Mouse (Mus musculus) ovary, postnatal 10 days (tissue): ENCODE measurements around the gene Lmtk2.

Experiments used
- DNase-seq: peaks from one replicate; pipeline ENCODE4 v3.0.0; 2022; ENCODE audit warnings: low spot score

Gene Lmtk2

GRCm38 (mm10) chr5:144109201-144109600 lies 9.0 kb downstream of the Lmtk2 start:
- DNase-seq: no peak

DNA sequence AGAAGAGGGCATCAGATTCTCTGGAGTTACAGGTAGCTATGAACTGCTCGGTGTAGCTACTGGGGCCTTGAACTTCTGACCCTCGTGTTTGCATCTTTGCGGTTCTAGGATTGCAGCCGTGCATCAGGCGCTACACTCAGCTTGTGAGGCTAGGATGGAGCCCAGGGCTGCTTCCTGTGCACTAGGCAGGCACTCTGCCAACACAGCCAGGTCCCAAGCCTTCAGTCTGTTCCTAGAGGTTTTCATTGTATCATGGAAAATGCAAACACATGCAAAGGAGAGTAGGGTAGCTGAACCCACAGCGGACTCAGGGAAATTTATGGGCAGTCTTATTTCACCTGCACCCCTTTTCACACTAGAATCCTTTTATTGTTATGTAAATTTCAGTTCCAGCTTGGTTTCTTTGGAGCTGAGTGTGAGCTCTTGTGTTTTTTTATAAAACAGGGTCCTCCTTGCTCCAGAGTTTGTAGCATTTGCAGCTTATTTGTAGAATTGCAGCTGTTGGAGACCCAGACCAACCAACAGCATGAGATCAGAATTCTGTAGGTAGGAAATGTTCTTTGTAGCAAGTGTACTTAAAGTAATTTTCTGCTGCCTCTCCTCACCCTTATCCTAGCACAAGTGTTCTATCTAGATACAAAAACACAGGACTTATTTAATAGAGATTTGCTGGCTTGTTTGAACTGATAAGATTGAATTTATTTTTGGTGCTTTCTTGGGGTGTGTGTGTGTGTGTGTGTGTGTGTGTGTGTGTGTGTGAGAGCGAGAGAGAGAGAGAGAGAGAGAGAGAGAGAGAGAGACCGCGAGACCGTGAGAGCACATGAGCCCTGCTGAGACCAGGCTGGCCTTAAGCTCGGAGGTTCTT lies 12.6 kb downstream of the Lmtk2 start:
- DNase-seq: no peak

DNA sequence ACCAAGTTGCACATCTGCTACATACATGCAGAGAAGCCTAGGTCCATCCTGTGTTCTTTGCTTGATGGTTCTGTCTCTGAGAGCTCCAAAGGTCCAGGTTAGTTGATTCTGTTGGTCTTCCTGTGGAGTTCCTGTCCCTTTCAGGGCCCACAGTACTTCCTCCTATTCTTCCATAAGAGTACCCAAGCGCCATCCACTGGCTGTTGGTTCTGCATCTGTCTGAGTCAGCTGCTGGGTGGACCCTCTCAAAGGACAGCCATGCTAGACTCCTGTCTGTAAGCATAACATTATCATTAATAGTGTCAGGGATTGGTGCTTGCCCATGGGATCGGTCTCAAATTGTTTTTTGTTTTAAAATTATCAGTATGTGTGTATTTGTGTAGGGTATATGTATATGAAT lies 13.8 kb downstream of the Lmtk2 start:
- no peak for DNase-seq

DNA sequence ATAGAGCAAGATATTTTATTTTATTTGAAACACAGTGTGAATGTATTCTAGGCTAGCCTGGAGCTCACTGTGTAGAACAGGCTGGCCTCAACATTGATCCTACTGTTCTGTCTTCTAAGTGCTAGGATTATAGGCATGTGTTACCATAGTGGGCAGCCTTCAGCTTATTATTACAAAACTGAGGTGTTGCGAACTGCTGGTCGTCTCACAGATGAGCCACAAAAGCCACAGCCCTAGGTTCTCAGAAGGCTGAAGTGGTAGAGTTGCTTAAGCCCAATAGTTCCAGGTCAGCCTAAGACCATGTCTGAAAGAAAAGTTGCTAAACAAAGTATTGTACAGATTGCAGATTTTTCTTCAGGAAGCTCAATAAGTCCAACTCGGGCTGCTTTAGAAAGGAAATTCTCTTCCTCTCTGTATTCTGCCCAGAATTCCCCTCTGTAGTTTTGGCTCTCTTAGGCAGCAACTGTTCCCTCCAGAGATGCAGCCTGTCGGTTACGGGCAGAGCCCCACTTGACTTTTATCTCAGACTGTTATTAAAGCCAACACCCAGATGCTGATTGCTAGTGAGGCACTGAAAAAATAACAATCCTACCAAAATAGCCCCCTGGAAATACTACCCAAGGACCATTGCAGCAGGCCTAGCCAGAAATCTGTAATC lies 14.9 kb downstream of the Lmtk2 start:
- DNase-seq: no peak

DNA sequence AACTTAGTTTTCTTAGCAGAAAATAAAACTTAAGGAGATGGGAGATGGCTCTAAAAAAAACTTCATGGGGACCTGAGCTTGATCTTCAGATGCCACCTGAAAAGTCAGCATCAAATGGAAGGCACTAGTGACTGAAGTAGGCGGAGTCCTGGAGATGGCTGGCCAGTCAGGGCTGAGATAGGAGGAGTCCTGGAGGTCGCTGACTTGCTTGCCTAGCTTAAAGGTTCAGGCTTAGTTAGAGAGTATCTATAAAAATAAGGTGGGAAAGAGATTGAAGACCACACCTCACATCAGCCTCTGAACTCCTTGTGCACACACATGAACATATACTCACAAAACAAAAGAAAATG lies 15.4 kb downstream of the Lmtk2 start:
- DNase-seq: no peak

DNA sequence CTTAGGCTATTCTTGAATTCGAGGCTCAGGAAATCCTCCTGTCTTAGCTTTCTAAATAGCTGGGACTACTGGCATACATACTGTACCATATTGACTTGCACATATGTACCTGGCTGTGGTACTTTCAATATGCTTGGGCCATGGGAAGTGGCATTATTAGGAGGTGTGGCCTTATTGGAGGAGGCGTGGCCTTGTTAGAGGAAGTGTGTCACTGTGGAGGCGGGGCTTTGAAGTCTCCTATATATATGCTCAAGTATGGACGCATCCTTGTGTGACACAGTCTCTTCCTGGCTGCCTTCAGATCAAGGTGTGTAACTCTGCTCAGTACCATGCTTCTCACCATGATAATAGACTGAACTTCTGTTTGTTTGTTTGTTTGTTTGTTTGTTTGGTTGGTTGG lies 18.0 kb downstream of the Lmtk2 start:
- no peak for DNase-seq

- no peak for DNase-seq
These were observed 19.1 kb downstream of the Lmtk2 start for GRCm38 (mm10) chr5:144119286-144119685.

DNA sequence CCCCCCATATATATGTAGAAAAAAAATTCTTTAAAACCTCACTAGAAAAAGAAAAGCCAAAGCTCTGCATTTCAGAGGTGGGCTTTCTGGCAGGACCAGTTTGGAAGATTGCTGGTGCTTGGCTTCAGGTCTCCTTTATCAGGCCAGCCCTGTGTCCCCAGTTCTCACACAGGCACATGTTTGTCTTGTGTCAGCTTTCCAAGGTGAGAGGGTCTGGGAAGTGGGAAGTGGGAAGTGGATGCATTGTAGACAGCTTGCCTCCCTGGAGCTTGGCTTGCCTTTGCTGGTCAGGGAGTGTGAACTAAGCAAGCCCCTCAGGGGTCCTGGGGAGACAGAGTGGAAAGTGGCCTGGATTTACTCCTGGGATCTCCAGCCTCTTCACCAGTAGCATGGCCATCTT lies 21.3 kb downstream of the Lmtk2 start:
- DNase-seq: no peak

GRCm38 (mm10) chr5:144125979-144126755 lies 25.9 kb downstream of the Lmtk2 start:
- no peak for DNase-seq

- no peak for DNase-seq
These were observed 43.3 kb downstream of the Lmtk2 start for GRCm38 (mm10) chr5:144143531-144143930.

- no peak for DNase-seq
These were observed 46.7 kb downstream of the Lmtk2 start for GRCm38 (mm10) chr5:144146898-144147297.

DNA sequence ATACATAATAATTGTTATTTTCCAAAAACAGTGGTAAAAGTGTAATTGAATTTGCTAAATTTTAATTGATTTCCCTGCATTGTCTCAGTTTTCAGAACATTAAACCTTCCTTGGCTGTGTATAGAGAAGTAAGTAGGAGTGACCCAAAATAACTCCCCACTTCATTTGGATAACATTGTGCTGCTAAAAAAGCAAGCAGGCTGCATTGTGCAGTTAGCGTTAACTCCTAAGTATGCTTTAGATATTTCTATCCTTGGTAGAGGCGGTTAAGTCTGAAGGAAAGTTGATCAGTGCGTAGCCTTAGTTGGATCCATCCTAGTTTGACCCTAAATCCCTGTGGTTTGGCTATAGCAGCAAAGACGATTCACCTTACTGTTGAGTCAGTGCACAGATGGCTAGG lies 49.3 kb downstream of the Lmtk2 start:
- DNase-seq: no peak

DNA sequence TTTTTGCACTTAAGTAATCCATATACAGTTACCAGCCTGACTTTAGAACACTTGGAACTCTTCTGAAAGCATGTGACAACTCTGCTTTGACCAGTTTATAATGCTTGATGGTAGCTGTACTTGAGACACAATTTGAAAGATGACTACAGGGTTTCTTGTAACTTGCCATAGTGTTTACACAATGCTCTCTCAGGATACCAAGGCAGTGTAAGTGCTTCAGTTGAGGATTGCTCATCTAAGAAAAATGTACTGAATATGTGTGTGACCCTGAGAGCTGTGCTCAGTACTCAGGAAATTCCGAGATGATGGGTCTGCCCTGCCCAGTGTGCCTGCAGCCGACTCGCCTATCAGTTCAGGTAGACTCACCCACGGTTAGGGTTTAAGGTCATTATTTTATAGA lies 51.0 kb downstream of the Lmtk2 start:
- DNase-seq: no peak

GRCm38 (mm10) chr5:144154528-144154927 lies 54.3 kb downstream of the Lmtk2 start:
- DNase-seq: no peak

GRCm38 (mm10) chr5:144158604-144159003 lies 58.4 kb downstream of the Lmtk2 start:
- DNase-seq: no peak

DNA sequence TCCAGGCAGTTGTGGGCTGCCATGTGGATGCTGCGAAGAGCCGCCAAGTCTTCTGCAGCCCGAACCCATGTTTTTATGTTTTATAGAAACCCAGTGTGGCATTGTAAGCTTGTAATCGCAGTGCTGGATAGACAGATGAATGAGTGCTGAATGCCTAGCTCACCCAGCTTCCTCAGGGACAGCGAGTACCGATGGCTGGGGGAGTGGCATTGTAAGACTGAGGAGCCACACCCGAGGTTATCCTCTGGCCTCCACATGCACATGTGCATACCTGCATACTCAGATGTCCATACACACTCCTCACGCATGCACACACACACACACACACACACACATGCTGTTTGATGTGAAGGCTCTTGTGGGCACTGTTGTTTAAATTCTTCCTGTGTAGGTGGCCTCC lies 58.9 kb downstream of the Lmtk2 start:
- DNase-seq: no peak

- DNase-seq: no peak
These were observed 62.0 kb downstream of the Lmtk2 start for GRCm38 (mm10) chr5:144162080-144162812.

GRCm38 (mm10) chr5:144162813-144163517 lies 62.7 kb downstream of the Lmtk2 start:
- DNase-seq: no peak

GRCm38 (mm10) chr5:144165756-144166155 lies 65.5 kb downstream of the Lmtk2 start:
- DNase-seq: no peak

- no peak for DNase-seq
These were observed 69.2 kb downstream of the Lmtk2 start for GRCm38 (mm10) chr5:144169275-144169975.

DNA sequence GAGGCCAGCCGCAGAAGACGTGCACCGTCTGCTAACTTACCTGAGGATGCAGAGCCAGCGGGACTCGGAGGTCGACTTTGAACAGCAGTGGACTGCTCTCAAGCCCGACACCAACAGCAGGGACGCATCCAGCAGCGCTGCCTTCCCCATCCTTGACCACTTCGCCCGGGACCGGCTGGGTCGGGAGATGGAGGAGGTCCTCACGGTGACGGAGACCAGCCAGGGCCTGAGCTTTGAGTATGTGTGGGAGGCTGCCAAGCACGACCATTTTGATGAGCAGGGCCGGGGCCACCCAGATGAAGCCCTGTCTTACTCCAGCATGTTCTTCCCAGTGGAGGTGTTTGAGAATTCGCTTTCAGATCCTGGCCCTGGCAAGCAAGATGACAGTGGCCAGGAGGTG lies 73.4 kb downstream of the Lmtk2 start:
- no peak for DNase-seq
